21 mouse cellular contexts compared by ENCODE assay signal in genomic region chr6:23125831-23126230, GRCm38 (mm10). TPM values are rescaled to one million over a fixed set of nuclear protein-coding genes. Genes with fewer than 3 reads are reported as not detected.
DNase-seq lines count a peak whose midpoint lies in the region; ATAC-seq and TF ChIP-seq lines count a peak whose summit lies in the region.
"Had no signal": no experiment of that assay in that cellular context is flagged by ENCODE, and none has a peak within 500 bp of the region (broad histone marks: within the 10 kb centered on the region; RNA-seq: fewer than 3 reads in every experiment).

No protein-coding gene starts in this region.

- DNase-seq in kidney, adult 2 months, result peak; percentile 77
- no peak for DNase-seq in kidney, adult 18-20 months
- peak; percentile 84 for DNase-seq in liver, adult 2 months (ENCODE audit: extremely low read depth, low read depth, low spot score)
- DNase-seq in liver, embryonic 11.5 days (ENCODE audit: low spot score), result no peak
- peak; percentile 44 to 67 for DNase-seq in kidney, postnatal 36 days
- DNase-seq in yolk sac, embryonic 10.5 days (ENCODE audit: low spot score), result no peak
- DNase-seq: adrenal gland, postnatal 14 days; cerebellum, adult 11-12 months; cerebellum, adult 9-10 months; cerebellum, postnatal 25 days; gastrocnemius, postnatal 10 days; heart, adult 18-20 months; heart, postnatal 10 days had no signal

- H3K27me3 ChIP-seq in kidney, adult 2 months (replicated peaks; ENCODE audit: control insufficient read depth, insufficient read depth, low read length), result no peaks in the 10 kb centered on the region
- H3K27me3 ChIP-seq in liver, adult 2 months (ENCODE audit: control insufficient read depth, insufficient read depth, low read length), result no peaks in the 10 kb centered on the region
- no peaks in the 10 kb centered on the region for H3K27me3 ChIP-seq in liver, embryonic 11.5 days (replicated peaks; ENCODE audit: control insufficient read depth, insufficient read depth, low read length)
- H3K27me3 ChIP-seq: CH12.LX; embryonic facial prominence, embryonic 13.5 days; forebrain, embryonic 12.5 days had no signal

- H3K4me3 ChIP-seq in kidney, adult 2 months (ENCODE audit: insufficient read depth, low read depth, low read length), result no peak overlapping the region
- peak overlapping the region; percentile 32; the same call in 1 of the 2 replicates for H3K4me3 ChIP-seq in liver, adult 2 months (ENCODE audit: insufficient read depth, low read depth, low read length)
- no peak overlapping the region for H3K4me3 ChIP-seq in liver, embryonic 11.5 days (ENCODE audit: low read depth, low read length)
- H3K4me3 ChIP-seq: embryonic facial prominence, embryonic 13.5 days; forebrain, embryonic 12.5 days; heart, embryonic 10.5 days had no signal

- peaks cover 12% of the 10 kb centered on the region; the same call in 1 of the 2 replicates for H3K79me2 ChIP-seq in liver, adult 2 months (ENCODE audit: control insufficient read depth, insufficient read depth, low read length)

- H3K4me2 ChIP-seq in liver, embryonic 11.5 days, result no peak overlapping the region
- H3K4me2 ChIP-seq: embryonic facial prominence, embryonic 13.5 days; forebrain, embryonic 12.5 days had no signal

- ATAC-seq in liver, embryonic 11.5 days (replicated peaks; ENCODE audit: low FRiP score), result no peak
- ATAC-seq: activated CD4-positive, CD25-positive, alpha-beta regulatory T cell, adult 4 months; forebrain, embryonic 16.5 days; Patski had no signal

- WGBS in kidney, adult 2 months, result 41% methylated on average over 5 of the region's 5 CpGs
- 31% methylated on average over 5 of the region's 5 CpGs for WGBS in liver, adult 2 months
- WGBS in liver, embryonic 11.5 days, result 74% methylated on average over 5 of the region's 5 CpGs

- H3K9ac ChIP-seq in liver, adult 2 months (ENCODE audit: low read depth, low read length), result peak overlapping the region; percentile 46; the same call in 1 of the 2 replicates
- H3K9ac ChIP-seq in liver, embryonic 11.5 days (ENCODE audit: low read depth, low read length), result no peak overlapping the region
- H3K9ac ChIP-seq: embryonic facial prominence, embryonic 13.5 days; forebrain, embryonic 12.5 days had no signal

- TF ChIP-seq CTCF in kidney, adult 2 months (conservative IDR thresholded peaks at IDR 0.05; ENCODE audit: insufficient read depth, insufficient read length, low read depth, low read length), result no peak
- no peak for TF ChIP-seq CTCF in liver, adult 2 months (IDR thresholded peaks at IDR 0.05; ENCODE audit: low read depth, low read length)

- no peaks in the 10 kb centered on the region; the same call in 1 of the 2 replicates for H3K36me3 ChIP-seq in kidney, adult 2 months (ENCODE audit: control insufficient read depth, insufficient read depth, low read length)
- H3K36me3 ChIP-seq in liver, adult 2 months (ENCODE audit: control insufficient read depth, insufficient read depth, low read length), result peaks cover 10% of the 10 kb centered on the region
- no peaks in the 10 kb centered on the region for H3K36me3 ChIP-seq in liver, embryonic 11.5 days (ENCODE audit: control insufficient read depth, insufficient read depth, low read length)
- H3K36me3 ChIP-seq: embryonic facial prominence, embryonic 13.5 days; forebrain, embryonic 12.5 days; heart, embryonic 10.5 days had no signal

- TF ChIP-seq POLR2A in kidney, adult 2 months (IDR thresholded peaks at IDR 0.05; ENCODE audit: low read depth, low read length), result no peak
- TF ChIP-seq POLR2A in liver, adult 2 months (IDR thresholded peaks at IDR 0.05; ENCODE audit: extremely low read depth, insufficient read depth, low read length), result no peak

- H3K27ac ChIP-seq in kidney, adult 2 months (ENCODE audit: insufficient read depth, low read depth, low read length), result peak overlapping the region; percentile 90
- H3K27ac ChIP-seq in liver, adult 2 months (replicated peaks; ENCODE audit: insufficient read depth, low read depth, low read length), result no peak overlapping the region
- no peak overlapping the region for H3K27ac ChIP-seq in liver, embryonic 11.5 days (ENCODE audit: low read depth, low read length)
- H3K27ac ChIP-seq: embryonic facial prominence, embryonic 13.5 days; forebrain, embryonic 12.5 days; heart, embryonic 10.5 days had no signal

- H3K4me1 ChIP-seq in kidney, adult 2 months (ENCODE audit: control insufficient read depth, insufficient read depth, low read length), result peaks cover 23% of the 10 kb centered on the region
- peaks cover 23% of the 10 kb centered on the region for H3K4me1 ChIP-seq in liver, adult 2 months (ENCODE audit: control insufficient read depth, insufficient read depth, low read length)
- H3K4me1 ChIP-seq in liver, embryonic 11.5 days (replicated peaks; ENCODE audit: control insufficient read depth, insufficient read depth, low read length), result no peaks in the 10 kb centered on the region
- H3K4me1 ChIP-seq: forebrain, embryonic 12.5 days; heart, embryonic 10.5 days had no signal

- H3K9me3 ChIP-seq in liver, embryonic 11.5 days (ENCODE audit: control insufficient read depth, low read length), result no peaks in the 10 kb centered on the region
- H3K9me3 ChIP-seq: embryonic facial prominence, embryonic 13.5 days; forebrain, embryonic 12.5 days; heart, embryonic 10.5 days had no signal

RNA-seq across cellular contexts. Expression of gene Aass, which starts 7.0 kb away (rescaled TPM):
- 92.7 and 114 TPM in 2 replicates for polyA plus RNA-seq in kidney, adult 2 months (2012; rRNA removed)
- total RNA-seq in liver, adult 2 months (2014; rRNA removed), result 328 and 378 TPM in 2 replicates
- polyA plus RNA-seq in liver, adult 2 months (2012; rRNA removed), result 66.8 and 84.2 TPM in 2 replicates
- polyA plus RNA-seq in liver, embryonic 11.5 days (2014; fragmentation: Nextera tagmentation; extraction: Ambion mirVana), result 21.7 and 26.6 TPM in 2 replicates
- total RNA-seq: CH12.LX; heart, postnatal 10 days; hematopoietic stem cell, adult 5-6 weeks had no signal
- polyA plus RNA-seq: activated CD4-positive, CD25-positive, alpha-beta regulatory T cell, adult 4 months; Patski had no signal

Comparison
In these comparisons a context has a peak if more than half of its experiments do, and no peak if none do; other contexts are left out.
1. DNase-seq: peak in kidney, adult 2 months (single experiment), liver, adult 2 months (single experiment) and kidney, postnatal 36 days (2 of 2); none in kidney, adult 18-20 months (single experiment), liver, embryonic 11.5 days (single experiment) and yolk sac, embryonic 10.5 days (single experiment).